Mouse (Mus musculus): Measurements from ENCODE around the gene Catip.

- TF ChIP-seq CTCF (conservative IDR thresholded peaks at IDR 0.05; ENCODE audit: low read length) (no peak), NANOG (IDR thresholded peaks at IDR 0.05; ENCODE audit: borderline replicate concordance, low read length) (no peak)
Observed at GRCm38 (mm10) chr1:74337241-74337771, 24.6 kb upstream of the Catip start.

Measured in E14TG2a.4 (cell line).